Mouse (Mus musculus) CD4-positive helper T cell, adult 2 months (primary cell): ENCODE measurements around the gene Smpdl3b.

Experiments used
- DNase-seq: peaks from one replicate; pipeline ENCODE4 v3.0.0-alpha.2; 2012; ENCODE audit warnings: low read depth, missing footprints, low spot score

Smpdl3b gene

GRCm38 (mm10) chr4:132735389-132735788 lies 21.7 kb downstream of the Smpdl3b start:
- no peak for DNase-seq

- no peak for DNase-seq
Measured at GRCm38 (mm10) chr4:132734766-132735165, 22.3 kb downstream of the Smpdl3b start.

GRCm38 (mm10) chr4:132733071-132733770 lies 23.8 kb downstream of the Smpdl3b start:
- DNase-seq = no peak

GRCm38 (mm10) chr4:132732148-132732684 lies 24.8 kb downstream of the Smpdl3b start, which contains the start of gene Xkr8:
Xkr8 (minus strand) TSS chr4:132732546.
- peak; percentile 85 for DNase-seq

- no peak for DNase-seq
Measured at GRCm38 (mm10) chr4:132731616-132732015, 25.4 kb downstream of the Smpdl3b start.

GRCm38 (mm10) chr4:132728233-132728632 lies 28.8 kb downstream of the Smpdl3b start:
- DNase-seq = no peak

GRCm38 (mm10) chr4:132718251-132718650 lies 38.8 kb downstream of the Smpdl3b start:
- no peak for DNase-seq

- DNase-seq = no peak
Measured at GRCm38 (mm10) chr4:132713181-132713580, 43.9 kb downstream of the Smpdl3b start.

GRCm38 (mm10) chr4:132706885-132707284 lies 50.2 kb downstream of the Smpdl3b start:
- no peak for DNase-seq

- no peak for DNase-seq
Measured at GRCm38 (mm10) chr4:132702076-132702475, 55.0 kb downstream of the Smpdl3b start.

- no peak for DNase-seq
Measured at GRCm38 (mm10) chr4:132693366-132693765, 63.7 kb downstream of the Smpdl3b start.

GRCm38 (mm10) chr4:132689634-132690033 lies 67.4 kb downstream of the Smpdl3b start:
- no peak for DNase-seq
